Mouse (Mus musculus): Measurements from ENCODE around the gene Omp.

Omp gene

DNA sequence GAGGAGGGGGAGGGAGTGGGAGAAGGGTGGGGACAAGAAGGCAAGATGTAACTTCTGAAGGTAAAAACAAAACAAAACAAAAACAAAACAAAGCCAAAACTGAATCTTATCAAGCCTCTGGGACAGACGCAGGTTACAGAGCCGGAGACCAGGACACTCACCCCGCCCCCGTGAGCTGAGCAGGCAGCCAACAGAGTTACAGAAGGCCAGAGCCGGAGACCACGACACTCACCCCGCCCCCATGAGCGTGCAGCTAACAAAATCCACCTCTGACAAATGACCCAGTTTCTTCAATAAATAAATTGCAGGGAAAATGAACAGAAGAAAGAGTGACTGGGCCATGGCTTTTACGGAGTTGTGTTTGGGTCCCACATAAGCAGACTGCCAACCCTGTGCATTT lies 6.1 kb downstream of the Omp start:
- no peak for DNase-seq

DNA sequence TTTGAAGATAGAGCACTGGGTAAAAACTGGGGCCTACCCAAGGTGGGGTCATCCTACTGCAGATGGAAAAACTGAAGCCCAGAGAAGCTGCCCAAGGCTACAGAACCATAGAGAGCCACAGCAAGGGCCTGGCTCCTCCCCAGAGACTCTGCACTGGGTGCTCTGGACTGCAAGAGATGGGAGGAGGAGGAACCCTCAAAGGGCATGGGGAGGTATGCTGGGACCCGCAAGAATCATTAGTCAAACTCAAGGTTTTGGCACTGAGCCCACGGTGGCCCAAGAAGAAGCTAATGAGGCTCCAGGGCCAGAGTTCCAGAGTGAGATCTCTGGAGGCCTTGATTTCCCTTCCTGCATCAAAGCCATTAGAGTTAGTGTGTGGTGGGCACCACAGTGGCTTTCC lies 7.3 kb downstream of the Omp start:
- no peak for DNase-seq

DNA sequence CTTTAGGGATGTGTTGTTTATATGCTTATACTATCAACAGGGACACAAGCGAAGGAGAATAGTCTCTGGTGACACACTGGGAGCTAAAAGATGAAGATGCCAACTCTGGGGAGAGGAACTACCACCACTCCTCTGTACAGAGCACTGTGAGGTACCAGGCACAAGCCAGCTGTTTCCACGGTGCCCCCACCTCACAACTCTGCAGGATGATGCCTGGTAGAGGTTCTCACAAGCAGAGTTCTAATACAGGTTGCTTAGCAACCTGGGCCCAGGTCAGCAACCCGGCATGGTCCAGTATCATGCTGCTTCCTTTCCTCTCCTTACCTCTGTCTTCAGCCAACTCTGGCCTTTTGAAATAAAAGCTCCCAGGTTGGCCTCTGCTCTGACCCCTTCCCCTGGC lies 7.7 kb downstream of the Omp start:
- DNase-seq: no peak

DNA sequence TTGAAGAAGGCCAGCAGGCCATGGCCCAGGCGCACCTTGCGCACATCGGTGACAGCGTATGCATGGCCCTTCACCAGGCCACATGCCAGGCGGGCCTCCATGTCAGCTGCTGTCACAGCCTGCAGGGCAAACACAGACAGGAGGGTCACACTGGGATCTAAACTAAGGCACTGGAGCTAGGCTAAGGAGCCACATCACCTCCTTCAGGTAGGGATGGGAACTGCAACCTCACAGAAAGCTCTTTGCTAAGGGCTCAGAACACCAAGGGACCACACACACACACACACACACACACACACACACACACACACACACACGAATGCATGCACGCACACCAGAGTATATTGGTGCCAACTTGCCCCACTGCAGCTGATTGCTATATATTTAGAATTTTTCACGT lies 13.6 kb downstream of the Omp start:
- DNase-seq: no peak

DNA sequence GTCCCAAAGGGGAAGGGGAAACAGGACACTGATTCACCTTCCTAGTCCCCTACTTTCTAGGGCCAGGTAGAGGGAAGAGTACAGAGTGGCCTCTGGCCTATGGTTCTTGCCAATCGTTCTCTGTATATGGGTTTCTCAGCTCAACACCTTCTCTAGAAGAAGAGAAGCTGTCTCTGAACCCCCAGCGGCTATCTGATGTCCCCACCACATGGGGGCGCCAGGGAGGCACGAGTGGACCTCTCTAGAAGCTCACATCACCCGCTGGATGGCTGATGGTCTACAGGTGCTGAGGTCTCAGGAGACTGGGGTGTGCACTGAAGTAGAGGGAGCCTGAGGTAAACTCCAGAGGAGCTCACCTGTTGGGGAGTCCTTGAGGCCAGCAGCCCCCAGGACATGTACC lies 19.8 kb downstream of the Omp start:
- peak; percentile 84 for DNase-seq

DNA sequence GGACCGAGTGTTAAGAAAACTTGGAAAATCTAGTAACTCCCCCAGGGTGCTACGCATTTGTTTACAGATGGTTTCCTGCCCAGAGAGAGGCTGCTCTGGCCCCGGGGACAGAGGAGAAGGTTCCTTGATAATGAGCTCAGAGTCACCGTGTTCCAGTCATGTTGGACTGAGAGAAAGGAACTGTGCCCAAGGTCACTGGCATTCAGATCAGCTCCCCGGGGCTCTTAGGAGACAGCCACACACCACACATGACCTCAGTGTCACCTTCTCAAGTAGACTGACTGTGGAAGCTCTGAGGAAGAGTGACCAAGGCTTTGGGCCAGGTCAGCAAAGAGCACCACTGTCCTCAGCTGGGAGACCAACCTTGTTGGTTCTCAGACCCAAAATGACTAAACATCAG lies 20.6 kb downstream of the Omp start:
- DNase-seq: no peak

DNA sequence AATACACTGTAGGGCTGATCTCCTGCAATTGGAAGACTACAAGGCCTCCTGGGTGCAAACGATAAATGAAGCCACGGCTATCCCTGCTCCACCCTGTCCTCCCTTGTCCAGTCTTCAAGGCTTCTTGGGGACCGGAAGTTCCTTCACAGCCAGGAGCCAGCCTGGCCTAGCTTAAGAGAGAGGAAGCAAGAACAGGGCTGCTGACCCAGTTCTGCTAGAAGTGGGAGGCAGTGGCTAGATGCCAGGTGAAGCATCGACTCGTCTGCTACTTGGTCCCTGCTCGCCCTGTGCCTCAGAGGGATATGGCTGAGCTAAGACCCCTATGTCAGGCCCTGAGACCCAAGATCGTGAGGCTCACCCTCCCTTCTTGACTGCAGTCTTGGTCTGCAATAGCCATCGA lies 23.6 kb downstream of the Omp start:
- DNase-seq: no peak

DNA sequence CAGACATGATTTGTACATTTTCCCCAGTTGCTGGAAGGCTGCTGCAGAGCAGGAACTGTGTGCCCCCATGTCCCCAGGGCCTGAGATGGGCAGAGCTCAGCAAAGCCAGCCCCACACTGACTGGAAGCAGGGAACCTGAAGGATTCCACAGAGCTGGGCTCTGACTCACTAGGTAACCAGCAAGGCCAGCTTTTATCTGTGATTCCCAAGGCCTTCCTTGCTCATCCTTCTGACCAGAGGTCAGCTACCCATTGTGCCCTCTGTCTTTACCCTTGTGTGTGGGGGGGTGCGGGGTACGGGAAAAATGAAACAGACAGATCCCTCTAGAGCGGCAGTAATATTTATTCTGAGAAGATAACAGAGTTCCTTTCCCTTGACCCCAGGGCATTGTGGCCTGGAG lies 24.1 kb downstream of the Omp start:
- no peak for DNase-seq

DNA sequence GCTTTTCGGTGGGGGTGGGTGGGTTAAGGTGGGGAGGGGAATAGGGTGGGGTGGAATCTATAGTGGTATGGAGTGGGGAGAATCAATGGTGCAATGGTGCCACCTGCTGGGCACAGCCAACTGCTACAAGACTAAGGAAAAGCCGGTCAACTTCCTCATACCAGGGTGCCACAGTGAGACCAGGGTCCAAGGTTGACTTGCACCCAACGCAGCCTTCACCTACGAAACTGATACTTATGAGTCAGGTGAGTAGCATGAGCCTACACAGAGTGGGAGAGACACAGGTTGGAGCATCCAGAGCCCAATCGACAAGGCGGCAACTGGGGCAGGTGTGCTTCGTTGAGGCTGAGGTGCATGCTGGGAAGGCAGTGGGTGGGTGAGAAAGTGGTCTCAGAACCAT lies 25.0 kb downstream of the Omp start:
- DNase-seq: peak; percentile 88

DNA sequence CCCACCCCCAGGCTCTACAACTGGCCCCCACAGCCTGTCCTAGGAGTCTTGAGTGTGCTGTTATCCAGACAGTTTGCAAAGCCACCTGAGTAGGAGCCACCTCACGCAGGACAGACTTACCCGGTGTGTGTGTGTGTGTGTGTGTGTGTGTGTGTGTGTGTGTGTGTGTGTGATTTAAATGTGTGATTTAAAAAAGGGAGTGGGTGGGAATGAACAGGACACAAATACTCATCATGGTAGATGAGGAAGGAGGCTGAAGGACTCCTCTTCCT lies 25.4 kb downstream of the Omp start:
- no peak for DNase-seq

DNA sequence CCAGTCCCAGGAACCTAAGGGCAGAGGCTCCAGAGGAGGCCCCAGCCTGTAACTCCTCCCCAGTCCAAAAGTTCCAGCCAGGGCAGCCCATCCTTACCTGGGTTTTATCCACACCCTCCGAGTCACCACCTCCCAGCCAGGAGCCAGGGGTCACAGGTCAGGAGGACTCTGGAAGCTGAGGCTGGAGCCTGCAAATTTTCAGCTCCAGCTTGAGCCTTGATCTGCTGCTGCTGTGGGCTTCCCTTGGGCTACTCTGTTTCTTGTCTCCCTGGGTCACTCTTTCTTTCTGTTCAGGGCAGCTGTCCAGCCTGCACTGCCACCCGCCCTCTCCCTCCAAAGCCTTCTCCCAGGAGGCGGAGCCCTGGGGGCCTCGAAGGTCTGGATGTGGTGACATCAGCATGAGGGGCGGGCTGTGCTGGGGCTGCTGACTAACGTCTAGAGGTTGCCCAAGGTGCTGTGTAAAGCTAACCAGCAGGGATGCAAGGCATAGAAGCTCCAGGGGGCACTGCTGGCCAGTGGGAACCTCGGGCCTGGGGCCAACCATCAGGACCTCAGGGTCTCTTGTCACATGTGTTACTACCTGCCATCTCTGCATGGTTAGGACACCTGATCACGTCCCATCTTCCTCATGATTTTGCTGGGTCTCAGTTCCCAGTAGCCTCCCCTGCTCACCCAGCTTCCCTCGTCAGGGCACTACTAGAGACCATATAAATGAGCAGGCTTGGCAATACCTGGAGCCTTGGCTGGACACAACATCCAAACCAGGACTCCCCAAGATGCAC lies 25.9 kb downstream of the Omp start, which contains the start of gene Myo7a:
Gene Myo7a, minus strand, starts transcription at position 346 of the 782 bp plus-strand sequence.
- DNase-seq: no peak

DNA sequence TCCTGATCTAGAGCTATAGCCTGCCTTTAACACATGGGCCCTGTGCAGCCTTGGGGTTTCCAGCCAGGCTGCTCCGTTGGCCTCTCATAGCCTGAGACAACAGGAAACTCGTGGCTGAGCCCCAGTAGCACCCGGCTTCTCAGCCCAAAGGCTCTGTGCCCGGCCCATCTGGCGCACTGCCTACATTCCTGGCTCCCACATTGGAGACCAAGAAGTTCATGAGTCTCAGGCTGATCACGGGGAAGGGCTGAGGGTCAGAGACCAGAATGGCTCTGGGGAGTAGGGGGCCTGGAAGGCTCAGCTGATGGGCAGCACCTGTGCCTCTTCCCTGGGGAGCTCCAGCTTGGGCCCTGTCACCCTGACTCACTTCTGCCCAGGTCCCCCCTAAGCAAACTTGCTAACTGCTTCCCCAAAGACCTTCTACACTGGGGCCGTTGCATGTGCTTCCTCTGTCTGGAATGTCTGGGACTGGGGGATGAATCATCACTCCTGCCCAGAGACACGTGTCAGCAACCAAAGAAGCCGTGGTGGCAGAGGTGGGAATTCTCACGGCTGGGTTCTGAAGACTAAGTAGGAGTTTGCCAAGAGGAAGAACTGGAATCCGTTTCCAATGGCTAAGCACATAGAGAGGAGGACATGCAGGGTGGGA lies 28.2 kb downstream of the Omp start:
- DNase-seq: no peak

DNA sequence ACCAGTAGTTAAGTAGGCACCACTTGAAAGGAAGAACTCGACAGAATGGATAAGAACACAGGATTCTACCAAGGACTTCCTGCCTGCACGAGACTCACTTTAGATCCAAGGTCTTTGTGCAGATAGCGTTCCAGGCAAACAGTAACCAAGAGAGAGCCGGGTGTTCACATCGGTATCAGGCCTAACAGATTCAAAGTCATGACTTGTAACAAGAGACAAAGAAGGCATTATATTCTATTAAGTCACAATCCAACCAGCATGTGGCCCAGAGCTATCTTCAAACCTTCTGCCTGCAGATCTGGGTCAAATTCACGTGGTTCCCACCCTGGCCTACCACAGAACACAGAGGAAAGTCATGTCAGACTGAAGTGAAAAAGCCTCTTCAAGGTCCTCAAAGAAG lies 30.6 kb downstream of the Omp start:
- no peak for DNase-seq

DNA sequence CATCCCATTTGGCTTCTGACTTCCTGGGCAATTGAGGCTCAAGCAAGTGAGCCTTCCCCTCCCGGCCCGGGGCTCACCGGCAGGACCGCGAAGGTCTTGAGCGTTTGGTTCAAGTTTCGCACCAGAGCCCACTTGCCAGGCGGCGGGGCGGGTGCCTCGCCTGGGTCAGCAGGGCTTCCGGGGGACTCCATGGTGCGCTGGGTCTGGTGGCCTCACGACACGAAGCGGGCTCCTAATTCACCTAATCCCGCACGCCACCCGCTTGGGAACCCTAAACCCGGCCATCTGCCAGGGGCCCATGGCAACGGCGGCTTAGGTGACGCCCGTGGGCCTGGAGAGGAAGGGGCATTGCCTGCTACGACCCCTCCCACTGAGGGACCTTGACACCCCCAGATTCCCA lies 34.1 kb downstream of the Omp start:
- DNase-seq: no peak

DNA sequence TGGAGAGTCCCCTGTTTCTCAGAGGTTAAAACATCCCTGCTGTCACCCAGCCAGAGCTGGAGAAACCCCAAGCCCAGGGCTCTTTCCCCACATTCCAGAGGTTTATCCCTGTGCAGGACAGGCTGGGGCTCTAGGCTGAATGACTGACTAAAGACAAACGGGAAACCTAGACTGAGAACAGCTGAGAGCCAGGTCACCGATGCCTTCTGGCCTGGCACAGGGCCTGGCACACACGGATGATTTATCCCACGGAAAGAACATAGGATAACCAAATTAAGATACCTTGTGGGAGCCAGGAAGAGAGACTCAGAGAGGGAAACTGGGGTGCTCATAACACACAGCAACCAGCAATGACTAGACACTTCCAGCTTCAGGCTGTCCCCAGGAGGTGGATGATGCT lies 35.5 kb downstream of the Omp start:
- no peak for DNase-seq

DNA sequence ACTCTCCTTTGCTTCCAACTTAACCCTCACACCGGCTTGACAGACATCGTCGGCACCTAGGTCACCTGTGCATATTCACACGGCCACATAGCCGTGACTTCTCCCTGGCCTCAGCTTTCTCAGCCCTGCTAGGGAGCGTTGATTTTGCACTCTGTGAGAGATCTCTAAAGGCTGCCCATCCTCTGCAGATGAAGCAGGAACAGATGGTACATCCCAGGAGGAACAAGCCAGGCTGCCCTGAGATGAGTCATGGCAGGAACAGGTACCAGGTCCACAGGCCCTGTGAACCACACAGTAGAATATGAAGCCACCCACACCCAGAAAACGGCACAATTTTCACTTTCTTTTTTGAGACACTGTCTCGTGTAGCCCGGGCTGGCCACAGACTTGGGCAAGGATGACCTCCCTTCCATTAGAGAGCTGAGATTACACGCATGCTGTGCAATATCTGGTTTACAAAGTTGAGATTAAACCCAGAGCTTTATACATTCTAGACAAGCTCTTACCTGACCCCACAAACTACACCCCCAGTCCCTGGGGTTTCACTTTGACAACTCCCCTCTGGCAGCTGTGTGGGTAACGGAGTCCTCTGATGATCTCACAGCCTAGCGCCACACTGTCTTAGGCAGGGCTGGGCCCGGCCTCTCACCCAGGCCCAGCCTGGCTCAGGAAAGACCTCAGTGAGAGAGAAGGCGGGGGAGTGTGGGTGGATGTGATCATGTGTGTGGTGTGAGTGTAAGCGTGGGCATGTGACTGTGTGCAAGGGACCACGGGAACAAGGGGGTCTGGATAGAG lies 36.5 kb downstream of the Omp start:
- DNase-seq: no peak

DNA sequence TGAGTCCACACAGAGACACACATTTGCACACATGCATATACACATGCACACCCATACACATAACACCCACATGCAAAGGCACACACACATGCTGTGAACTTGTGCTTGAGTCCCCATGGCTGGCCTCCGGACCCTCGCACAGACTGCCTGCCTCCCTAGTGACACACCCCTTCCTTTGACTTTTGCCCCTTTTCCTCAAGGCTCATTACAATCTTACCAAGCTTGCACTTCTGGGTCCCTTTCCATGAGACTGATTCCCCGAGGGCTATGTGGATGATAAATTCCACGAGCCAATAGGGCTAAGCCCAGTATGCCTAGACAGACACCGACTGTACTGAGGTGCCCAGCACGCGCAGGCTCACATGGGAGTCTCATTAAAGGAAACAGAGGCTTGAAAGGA lies 39.0 kb downstream of the Omp start:
- no peak for DNase-seq

DNA sequence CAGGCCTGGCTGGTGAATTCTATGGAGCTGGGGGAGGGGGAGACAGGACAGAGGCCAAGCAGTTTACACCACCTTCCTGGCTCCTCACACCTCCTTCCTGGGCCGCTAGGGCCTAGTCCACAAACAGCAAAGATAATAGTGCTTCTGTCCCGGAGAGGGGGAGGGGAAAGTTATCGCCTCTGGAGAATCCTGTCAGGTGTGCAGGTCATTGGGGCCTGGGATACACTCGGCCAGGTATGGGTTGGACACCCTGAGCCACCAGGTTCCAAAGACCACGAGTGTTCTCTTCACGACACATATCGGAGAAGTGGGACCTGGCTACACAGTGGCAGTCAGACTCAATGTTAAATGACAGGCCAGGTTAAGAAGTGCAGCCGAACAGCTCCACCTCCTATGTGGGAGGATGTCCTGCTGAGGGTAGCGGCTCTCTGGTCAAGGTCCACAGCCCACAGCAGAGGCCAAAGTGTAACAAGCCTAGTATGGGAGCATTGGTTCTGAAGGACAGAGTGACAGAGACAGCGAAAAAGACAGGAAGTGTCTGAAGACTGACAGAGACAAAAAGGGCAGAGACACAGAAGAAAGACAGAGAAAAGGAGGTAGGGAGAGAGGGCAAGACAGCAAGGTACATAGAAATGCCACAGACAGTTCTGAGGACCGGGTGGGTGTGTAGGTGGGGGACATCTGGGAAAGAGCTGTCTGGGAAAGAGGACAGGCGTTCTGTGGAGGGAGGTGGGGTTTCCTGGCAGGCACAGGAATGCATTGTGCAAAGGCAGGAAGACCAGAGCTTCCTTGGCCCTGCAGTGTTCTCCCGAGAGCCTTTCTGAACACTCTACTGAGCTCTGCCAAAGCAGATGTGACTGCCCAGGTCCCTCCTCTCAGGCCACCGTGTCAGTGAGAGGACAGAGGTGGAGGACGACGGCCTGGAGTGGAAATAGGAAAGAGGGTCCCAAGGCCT lies 40.5 kb downstream of the Omp start:
- no peak for DNase-seq

DNA sequence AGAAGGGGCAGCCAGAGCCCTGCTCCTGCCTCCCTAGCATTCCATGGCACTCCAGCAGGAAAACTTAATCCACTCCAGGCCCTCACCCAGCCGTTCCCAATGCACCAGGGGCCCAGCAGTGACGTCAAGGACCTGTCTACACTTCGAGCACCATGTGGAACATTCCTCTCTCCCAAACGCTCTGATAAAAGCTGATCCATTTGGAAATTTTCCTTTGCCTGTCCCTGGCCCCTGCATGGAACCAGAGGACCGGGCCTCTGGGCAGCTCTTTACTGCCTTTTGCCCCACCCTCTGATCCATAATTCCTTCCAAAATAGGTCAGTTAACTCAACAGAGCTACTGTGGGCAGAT lies 41.4 kb downstream of the Omp start:
- no peak for DNase-seq

DNA sequence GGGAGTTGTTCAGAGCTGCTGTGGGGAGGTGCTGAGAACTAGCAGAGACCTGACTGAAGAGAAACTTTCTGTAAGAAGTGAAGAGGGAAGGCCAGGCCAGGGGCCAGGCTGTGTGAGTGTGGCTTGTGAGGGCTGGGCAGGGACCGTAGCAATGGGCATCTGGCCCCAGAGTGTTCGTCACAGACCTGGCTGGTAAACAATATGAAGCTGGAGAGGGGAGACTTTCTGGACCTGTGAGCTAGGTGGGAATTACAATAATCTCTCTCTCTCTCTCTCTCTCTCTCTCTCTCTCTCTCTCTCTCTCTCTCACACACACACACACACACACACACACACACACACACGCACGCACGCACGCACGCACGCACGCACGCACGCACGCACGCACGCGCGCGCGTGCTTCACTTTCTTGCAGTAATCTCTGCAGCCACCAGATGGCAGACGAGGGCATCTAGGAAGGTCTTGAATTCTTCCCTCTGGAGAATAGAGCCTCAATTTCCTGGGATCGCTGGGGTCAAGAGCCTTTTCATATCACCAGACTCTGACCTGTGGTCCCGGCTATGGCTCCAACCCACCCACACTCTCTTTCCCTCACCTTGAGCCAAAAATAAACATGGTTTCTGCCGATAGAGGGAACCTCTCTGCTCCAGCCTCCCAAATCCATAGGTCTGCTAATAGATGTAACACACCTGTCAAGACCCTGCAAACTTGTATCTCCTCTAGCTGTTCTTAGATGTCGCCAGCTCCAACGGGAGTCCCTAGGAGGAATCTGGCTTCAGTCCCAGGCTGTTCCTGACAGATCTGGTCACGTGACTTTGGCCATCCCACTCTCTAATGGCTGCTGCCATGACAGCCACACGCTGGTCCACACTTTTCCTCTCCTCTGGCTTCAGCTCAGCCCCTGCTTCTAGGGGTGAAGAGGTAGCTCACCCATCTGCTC lies 42.0 kb downstream of the Omp start:
- peak; percentile 87 for DNase-seq

DNA sequence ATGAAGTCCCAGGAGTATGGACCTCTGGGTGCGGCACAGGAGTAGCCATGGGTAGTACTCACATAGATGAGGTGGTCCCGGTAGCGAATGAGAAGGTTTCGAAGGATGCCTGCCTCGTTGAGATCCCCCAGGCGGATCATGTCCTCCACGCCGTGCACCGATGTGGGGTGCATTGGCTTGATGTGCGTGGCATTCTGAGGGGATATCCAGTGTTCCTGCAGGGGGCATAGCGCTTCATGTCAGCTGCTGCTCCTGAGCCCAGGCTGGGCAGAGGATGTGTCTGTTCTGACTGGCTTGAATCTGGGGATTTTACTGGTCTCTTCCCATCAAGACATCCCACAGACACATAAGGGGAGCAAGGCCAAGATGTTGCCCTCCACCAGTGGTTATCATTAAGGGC lies 42.8 kb downstream of the Omp start:
- DNase-seq: no peak

DNA sequence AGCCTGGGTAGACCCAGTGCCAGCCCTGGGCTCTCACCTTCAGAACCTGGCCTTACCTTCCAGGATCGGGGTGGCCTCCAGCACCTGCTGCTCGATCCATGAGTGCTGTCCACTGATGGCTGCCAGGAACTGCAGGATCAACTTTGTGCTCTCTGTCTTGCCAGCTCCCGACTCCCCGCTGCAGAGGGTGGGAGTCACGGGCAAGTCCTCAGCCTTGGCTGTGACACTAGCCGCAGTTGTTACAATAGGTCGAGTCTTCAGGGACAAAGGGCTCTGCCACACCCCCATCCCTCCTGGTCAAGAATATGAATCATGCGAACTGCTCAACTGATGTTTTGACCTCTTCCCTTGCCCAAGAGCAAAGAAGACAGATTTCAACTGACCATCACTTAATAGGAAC lies 47.7 kb downstream of the Omp start:
- DNase-seq: no peak
